Mouse (Mus musculus): ENCODE results near the gene Slc12a6. TPM values are rescaled to one million over a fixed set of nuclear protein-coding genes. Genes with fewer than 3 reads are reported as not detected.

The Slc12a6 gene
- polyA plus RNA-seq, 1 experiment from 2014 or later, result 15.0 TPM

DNA sequence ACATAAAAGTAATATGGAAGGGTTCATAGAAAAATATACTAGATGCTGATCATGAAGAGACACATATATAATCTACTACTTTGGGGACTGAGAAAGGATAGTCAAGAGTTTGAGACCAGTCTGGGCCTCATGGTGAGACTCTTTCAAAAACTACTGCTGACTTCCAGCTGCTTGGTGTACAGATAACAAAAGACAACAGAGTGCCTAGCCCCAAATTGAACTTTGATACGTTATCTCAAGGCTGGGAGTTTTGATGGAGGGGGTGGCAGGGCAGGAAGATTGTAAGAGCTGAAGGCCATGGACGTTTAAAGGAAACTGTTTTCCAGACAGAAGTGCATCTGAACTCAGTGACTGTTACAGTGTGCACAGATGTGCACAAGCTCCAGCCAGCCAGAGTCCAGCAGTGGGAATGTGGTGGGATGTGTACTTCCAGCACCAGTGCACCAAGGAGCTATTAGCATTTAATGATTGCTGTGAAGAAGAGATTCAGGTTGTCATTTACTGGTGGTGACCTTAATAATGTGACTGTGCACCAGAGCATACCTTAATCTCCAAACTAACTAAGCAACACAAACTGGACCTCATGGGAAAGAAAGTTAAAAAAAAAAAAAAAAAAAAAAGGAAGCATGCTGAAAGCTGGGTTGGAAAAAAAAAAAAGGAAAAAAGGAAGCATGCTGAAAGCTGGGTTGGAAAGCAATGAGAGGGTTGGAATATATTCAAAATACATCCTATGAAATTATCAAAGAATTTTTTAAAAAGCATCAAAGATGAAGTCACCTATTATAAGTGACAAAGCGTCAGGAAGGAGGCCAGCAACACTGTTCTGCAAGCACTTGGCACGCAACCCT is 66.7 kb downstream of the Slc12a6 start:
- ATAC-seq, result no peak
- H3K4me1 ChIP-seq (ENCODE audit: control insufficient read depth, insufficient read depth, low read length), result no peaks in the 10 kb centered on the region
- no peak overlapping the region for H3K9ac ChIP-seq (ENCODE audit: low read length)
- H3K4me2 ChIP-seq (ENCODE audit: low read length), result no peak overlapping the region
- no peak overlapping the region for H3K27ac ChIP-seq (ENCODE audit: low read depth, low read length)
- H3K4me3 ChIP-seq (ENCODE audit: low read depth, low read length), result no peak overlapping the region
- WGBS, result 75% methylated on average over 4 of the region's 4 CpGs
- peaks cover 15% of the 10 kb centered on the region for H3K36me3 ChIP-seq (ENCODE audit: control insufficient read depth, insufficient read depth, low read length)
- no peaks in the 10 kb centered on the region for H3K9me3 ChIP-seq (replicated peaks; ENCODE audit: control insufficient read depth, low read length)
- DNase-seq (ENCODE audit: low spot score), result no peak
- no peaks in the 10 kb centered on the region for H3K27me3 ChIP-seq (replicated peaks; ENCODE audit: control insufficient read depth, insufficient read depth, low read length)

DNA sequence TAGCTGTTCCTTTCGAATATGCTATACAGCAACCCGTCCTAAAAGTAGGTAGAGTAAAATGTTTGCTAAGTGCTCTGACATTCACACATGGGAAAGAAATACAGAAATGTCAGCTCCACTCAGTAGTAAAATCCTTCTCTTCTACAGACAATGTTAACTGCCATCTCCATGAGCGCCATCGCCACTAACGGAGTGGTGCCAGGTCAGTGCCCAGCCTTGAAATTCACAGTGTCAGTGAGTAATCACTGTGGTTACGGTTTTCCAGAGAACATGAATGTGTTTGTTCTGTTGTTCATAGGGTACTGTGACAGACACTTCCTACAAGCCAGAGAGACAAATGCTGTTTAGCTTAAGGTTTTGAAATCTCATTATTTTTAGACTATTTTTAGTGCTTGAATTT is 71.6 kb downstream of the Slc12a6 start:
- DNase-seq (ENCODE audit: low spot score) (no peak), ATAC-seq (no peak)
- no peak overlapping the region for H3K27ac ChIP-seq (ENCODE audit: low read depth, low read length)
- H3K4me1 ChIP-seq (ENCODE audit: control insufficient read depth, insufficient read depth, low read length), result no peaks in the 10 kb centered on the region
- no peak overlapping the region for H3K4me2 ChIP-seq (ENCODE audit: low read length)
- WGBS, result 96% methylated on average over 6 of the region's 6 CpGs
- no peaks in the 10 kb centered on the region for H3K27me3 ChIP-seq (replicated peaks; ENCODE audit: control insufficient read depth, insufficient read depth, low read length)
- H3K9ac ChIP-seq (ENCODE audit: low read length), result no peak overlapping the region
- no peaks in the 10 kb centered on the region for H3K9me3 ChIP-seq (replicated peaks; ENCODE audit: control insufficient read depth, low read length)
- peaks cover 30% of the 10 kb centered on the region for H3K36me3 ChIP-seq (ENCODE audit: control insufficient read depth, insufficient read depth, low read length)
- H3K4me3 ChIP-seq (ENCODE audit: low read depth, low read length), result no peak overlapping the region

DNA sequence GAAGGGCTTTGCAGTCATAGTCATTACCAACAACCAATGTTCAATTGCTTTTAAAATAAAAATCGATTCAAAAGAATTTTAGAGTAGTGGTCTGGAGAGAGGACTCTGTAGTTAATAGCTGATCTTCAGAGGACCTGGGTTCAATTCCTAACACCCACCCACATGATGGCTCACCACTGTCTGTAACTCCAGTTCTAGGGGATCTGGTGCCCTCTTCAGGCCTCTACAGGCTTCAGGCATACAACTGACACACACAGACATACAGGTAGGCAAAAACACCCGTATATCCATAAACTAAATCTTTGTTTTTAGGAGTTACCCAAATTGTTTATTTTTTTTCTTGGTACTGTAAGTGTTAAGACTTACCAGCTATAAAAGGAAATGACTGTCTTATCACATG is 74.1 kb downstream of the Slc12a6 start:
- Histone ChIP-seq H3K27ac (ENCODE audit: low read depth, low read length) (no peak overlapping the region), H3K9ac (ENCODE audit: low read length) (no peak overlapping the region), H3K4me1 (ENCODE audit: control insufficient read depth, insufficient read depth, low read length) (no peaks in the 10 kb centered on the region), H3K4me3 (ENCODE audit: low read depth, low read length) (no peak overlapping the region), H3K4me2 (ENCODE audit: low read length) (no peak overlapping the region), H3K9me3 (replicated peaks; ENCODE audit: control insufficient read depth, low read length) (no peaks in the 10 kb centered on the region), H3K27me3 (replicated peaks; ENCODE audit: control insufficient read depth, insufficient read depth, low read length) (no peaks in the 10 kb centered on the region), H3K36me3 (ENCODE audit: control insufficient read depth, insufficient read depth, low read length) (peaks cover 30% of the 10 kb centered on the region)
- ATAC-seq (no peak), DNase-seq (ENCODE audit: low spot score) (no peak)
- WGBS, result 89% methylated on average over 2 of the region's 2 CpGs

DNA sequence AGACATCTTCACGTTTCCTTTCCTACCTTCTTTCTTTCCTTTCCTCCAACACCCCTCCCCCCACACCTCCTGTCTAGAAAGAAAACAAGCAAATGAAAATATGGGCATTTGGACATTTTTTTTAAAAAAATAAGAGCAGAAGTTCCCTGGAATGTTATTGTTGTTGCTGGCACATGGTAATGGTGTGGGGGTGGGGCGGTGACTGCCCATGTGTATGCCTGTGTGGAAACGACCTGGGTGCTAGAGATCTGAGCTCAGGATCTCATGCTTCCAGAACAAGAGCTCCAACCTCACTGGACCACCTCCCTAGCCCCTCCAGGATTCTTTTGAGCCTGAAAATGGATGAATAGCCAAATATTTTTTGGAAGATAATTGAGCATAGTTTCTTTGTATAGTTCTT is 75.5 kb downstream of the Slc12a6 start:
- Histone ChIP-seq H3K27me3 (replicated peaks; ENCODE audit: control insufficient read depth, insufficient read depth, low read length) (no peaks in the 10 kb centered on the region), H3K36me3 (ENCODE audit: control insufficient read depth, insufficient read depth, low read length) (peaks cover 24% of the 10 kb centered on the region), H3K9ac (ENCODE audit: low read length) (no peak overlapping the region), H3K4me2 (ENCODE audit: low read length) (no peak overlapping the region), H3K27ac (ENCODE audit: low read depth, low read length) (no peak overlapping the region), H3K4me3 (ENCODE audit: low read depth, low read length) (no peak overlapping the region), H3K9me3 (replicated peaks; ENCODE audit: control insufficient read depth, low read length) (no peaks in the 10 kb centered on the region), H3K4me1 (ENCODE audit: control insufficient read depth, insufficient read depth, low read length) (no peaks in the 10 kb centered on the region)
- ATAC-seq, result no peak
- 67% methylated on average over 3 of the region's 3 CpGs for WGBS
- DNase-seq (ENCODE audit: low spot score), result no peak

DNA sequence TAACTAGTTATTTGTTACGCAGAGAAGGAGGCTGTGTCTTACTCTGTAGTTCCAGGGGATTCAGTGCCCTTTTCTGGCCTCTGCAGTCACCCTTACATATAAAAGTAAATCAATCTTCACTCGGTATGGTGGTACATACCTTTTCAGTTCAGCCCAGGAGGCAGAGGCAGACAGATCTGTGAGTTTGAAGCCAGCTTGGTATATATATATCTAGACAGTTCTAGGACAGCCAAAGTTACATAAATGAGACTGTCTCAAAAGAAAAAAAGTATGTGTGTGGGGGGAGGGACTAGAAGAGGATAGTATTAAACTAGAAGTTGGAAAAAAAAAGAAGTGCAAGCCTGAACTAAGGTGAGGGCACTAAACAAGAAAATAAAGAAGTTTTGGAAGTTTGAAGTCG is 82.6 kb downstream of the Slc12a6 start:
- Histone ChIP-seq H3K9ac (ENCODE audit: low read length) (no peak overlapping the region), H3K9me3 (replicated peaks; ENCODE audit: control insufficient read depth, low read length) (no peaks in the 10 kb centered on the region), H3K27ac (ENCODE audit: low read depth, low read length) (no peak overlapping the region), H3K4me2 (ENCODE audit: low read length) (no peak overlapping the region), H3K4me3 (ENCODE audit: low read depth, low read length) (no peak overlapping the region), H3K27me3 (replicated peaks; ENCODE audit: control insufficient read depth, insufficient read depth, low read length) (no peaks in the 10 kb centered on the region), H3K36me3 (ENCODE audit: control insufficient read depth, insufficient read depth, low read length) (peaks cover 52% of the 10 kb centered on the region), H3K4me1 (ENCODE audit: control insufficient read depth, insufficient read depth, low read length) (no peaks in the 10 kb centered on the region)
- DNase-seq (ENCODE audit: low spot score) (no peak), ATAC-seq (no peak)
- 90% methylated on average over 3 of the region's 3 CpGs for WGBS

DNA sequence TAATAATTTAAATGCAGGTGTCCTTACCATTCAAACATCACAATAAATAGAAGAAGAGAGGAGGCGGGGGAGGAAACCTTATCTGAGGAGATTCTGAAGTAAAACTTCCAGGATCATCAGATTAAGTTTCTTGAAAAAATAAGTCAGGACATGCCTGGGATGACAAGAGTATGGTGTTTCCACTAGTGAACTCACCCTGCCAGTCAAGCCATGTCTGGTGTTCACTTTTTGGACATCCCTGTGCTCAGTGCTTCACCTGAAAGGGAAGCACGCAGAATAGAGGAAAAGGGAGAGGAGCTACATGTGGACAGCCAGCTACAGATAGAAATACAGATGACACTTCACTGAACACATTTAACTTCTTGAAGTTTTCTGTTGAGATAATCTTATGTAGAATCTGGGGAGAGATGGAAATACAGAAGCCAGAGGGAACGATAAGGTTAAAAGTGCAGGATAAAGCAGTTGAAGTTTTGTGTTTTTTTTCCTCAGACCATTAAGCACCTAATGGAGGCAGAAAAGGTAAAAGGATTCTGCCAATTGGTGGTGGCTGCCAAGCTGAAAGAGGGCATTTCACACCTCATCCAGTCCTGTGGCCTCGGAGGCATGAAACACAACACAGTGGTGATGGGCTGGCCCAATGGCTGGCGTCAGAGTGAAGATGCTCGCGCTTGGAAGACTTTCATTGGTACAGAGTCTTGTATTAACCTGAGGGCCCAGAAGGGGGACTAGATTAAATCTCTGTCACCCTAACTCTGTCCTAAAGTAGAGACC is 88.2 kb downstream of the Slc12a6 start:
- ATAC-seq (no peak), DNase-seq (ENCODE audit: low spot score) (no peak)
- Histone ChIP-seq H3K4me2 (ENCODE audit: low read length) (no peak overlapping the region), H3K4me1 (ENCODE audit: control insufficient read depth, insufficient read depth, low read length) (no peaks in the 10 kb centered on the region), H3K9me3 (replicated peaks; ENCODE audit: control insufficient read depth, low read length) (no peaks in the 10 kb centered on the region), H3K27ac (ENCODE audit: low read depth, low read length) (no peak overlapping the region), H3K9ac (ENCODE audit: low read length) (no peak overlapping the region), H3K4me3 (ENCODE audit: low read depth, low read length) (no peak overlapping the region), H3K27me3 (replicated peaks; ENCODE audit: control insufficient read depth, insufficient read depth, low read length) (no peaks in the 10 kb centered on the region), H3K36me3 (ENCODE audit: control insufficient read depth, insufficient read depth, low read length) (peaks cover 78% of the 10 kb centered on the region)
- WGBS, result 90% methylated on average over 7 of the region's 7 CpGs

DNA sequence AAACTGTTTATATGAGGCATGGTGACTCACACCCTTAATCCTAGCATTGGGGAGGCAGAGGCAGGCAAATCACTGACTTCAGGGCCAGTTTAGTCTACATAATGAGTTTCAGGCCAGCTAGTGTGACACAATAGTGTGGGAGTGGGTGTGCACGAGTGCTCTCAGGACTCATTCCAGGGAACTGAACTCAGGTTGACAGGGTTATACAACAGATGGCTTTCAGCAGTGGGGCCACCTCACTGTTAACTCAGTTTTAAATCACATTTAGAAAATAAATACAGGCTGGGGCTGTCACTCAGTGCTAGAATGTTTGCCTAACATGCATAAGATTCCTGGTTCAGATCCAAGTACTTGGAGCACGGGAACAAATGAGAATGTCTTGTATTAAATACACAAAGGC is 94.0 kb downstream of the Slc12a6 start:
- H3K4me3 ChIP-seq (ENCODE audit: low read depth, low read length), result no peak overlapping the region
- no peaks in the 10 kb centered on the region for H3K4me1 ChIP-seq (ENCODE audit: control insufficient read depth, insufficient read depth, low read length)
- no peak overlapping the region for H3K9ac ChIP-seq (ENCODE audit: low read length)
- ATAC-seq, result no peak
- H3K36me3 ChIP-seq (ENCODE audit: control insufficient read depth, insufficient read depth, low read length), result peaks cover 89% of the 10 kb centered on the region
- H3K27me3 ChIP-seq (replicated peaks; ENCODE audit: control insufficient read depth, insufficient read depth, low read length), result no peaks in the 10 kb centered on the region
- H3K4me2 ChIP-seq (ENCODE audit: low read length), result no peak overlapping the region
- no peaks in the 10 kb centered on the region for H3K9me3 ChIP-seq (replicated peaks; ENCODE audit: control insufficient read depth, low read length)
- no peak overlapping the region for H3K27ac ChIP-seq (ENCODE audit: low read depth, low read length)
- DNase-seq (ENCODE audit: low spot score), result no peak
- WGBS, result 76% methylated on average over 2 of the region's 2 CpGs

DNA sequence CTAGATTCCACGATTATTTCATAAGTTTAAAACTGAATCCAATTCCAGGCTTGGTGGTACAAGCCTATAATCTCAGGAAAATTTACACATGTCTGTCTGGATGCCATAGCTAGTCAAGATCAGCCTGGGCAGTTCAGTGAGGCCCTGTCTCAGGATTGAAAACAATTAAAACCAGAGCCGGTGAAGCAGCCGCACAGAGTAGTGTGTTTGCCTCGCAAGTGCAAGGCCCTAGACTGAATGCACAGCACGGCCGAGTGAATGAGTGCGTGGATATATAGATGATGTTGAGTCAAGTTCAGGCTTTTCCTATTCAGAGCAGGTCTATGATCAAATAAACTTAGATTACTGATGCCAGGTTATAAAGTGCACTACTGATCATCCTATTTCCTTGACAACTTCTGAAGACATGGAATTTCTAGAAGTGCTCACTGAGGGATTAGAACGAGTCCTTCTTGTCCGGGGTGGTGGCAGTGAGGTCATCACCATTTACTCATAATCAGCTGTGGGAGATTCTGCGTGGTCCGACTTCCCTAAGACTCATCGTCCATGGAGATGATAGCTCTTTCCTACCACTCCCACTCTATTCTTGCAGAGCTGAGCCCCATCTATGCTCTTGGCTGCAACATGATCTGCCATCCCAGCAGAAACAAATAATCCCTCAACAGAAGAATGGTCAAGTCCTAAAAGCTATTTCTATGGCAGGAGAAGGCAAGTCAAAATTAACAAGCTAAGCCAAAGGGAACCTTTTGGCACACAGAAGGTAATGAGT is 94.6 kb downstream of the Slc12a6 start:
- Histone ChIP-seq H3K9ac (ENCODE audit: low read length) (no peak overlapping the region), H3K27ac (ENCODE audit: low read depth, low read length) (no peak overlapping the region), H3K27me3 (replicated peaks; ENCODE audit: control insufficient read depth, insufficient read depth, low read length) (no peaks in the 10 kb centered on the region), H3K4me2 (ENCODE audit: low read length) (no peak overlapping the region), H3K4me3 (ENCODE audit: low read depth, low read length) (no peak overlapping the region), H3K4me1 (ENCODE audit: control insufficient read depth, insufficient read depth, low read length) (no peaks in the 10 kb centered on the region), H3K9me3 (replicated peaks; ENCODE audit: control insufficient read depth, low read length) (no peaks in the 10 kb centered on the region), H3K36me3 (ENCODE audit: control insufficient read depth, insufficient read depth, low read length) (peaks cover 86% of the 10 kb centered on the region)
- WGBS, result 93% methylated on average over 12 of the region's 12 CpGs
- ATAC-seq (no peak), DNase-seq (ENCODE audit: low spot score) (no peak)
